Mouse (Mus musculus) embryonic facial prominence, embryonic 11.5 days (tissue): Measurements from ENCODE around the gene Gm28043. TPM values are rescaled to one million over a fixed set of nuclear protein-coding genes. Genes with fewer than 3 reads are reported as not detected.

Experiments
- ATAC-seq: fragments of 200-750 bp; cut with Nextera tagmentation; replicated peaks from 2 replicates; pipeline ENCODE4 v1.8.0; 2017; ENCODE audit warnings: low read depth; ENCODE audit not compliant: insufficient number of reproducible peaks, low FRiP score, low TSS enrichment
- DNase-seq: peaks from one replicate; pipeline ENCODE4 v3.0.0-alpha.2; 2015; ENCODE audit warnings: low spot score
- H3K27ac ChIP-seq: fragments of 300-500 bp; sonication (generic); replicated peaks from 2 replicates; pipeline ENCODE4 v1.5.1; 2014; ENCODE audit warnings: mild to moderate bottlenecking, low read depth, low read length, control low read depth
- H3K27me3 ChIP-seq: fragments of 300-500 bp; sonication (generic); 2 replicates; pipeline ENCODE4 v1.6.1; 2014; ENCODE audit warnings: mild to moderate bottlenecking, low read length, moderate library complexity, mixed read lengths; ENCODE audit not compliant: control insufficient read depth, insufficient read depth
- H3K36me3 ChIP-seq: fragments of 300-500 bp; sonication (generic); replicated peaks from 2 replicates; pipeline ENCODE4 v1.6.1; 2014; ENCODE audit warnings: low read depth, mild to moderate bottlenecking, low read length, moderate library complexity, mixed read lengths; ENCODE audit not compliant: control insufficient read depth, insufficient read depth
- H3K4me1 ChIP-seq: fragments of 300-500 bp; sonication (generic); 2 replicates; pipeline ENCODE4 v1.6.1; 2014; ENCODE audit warnings: low read length, mixed read lengths; ENCODE audit not compliant: control insufficient read depth, insufficient read depth
- H3K4me2 ChIP-seq: fragments of 300-500 bp; sonication (generic); 2 replicates; pipeline ENCODE4 v1.6.1; 2014; ENCODE audit warnings: low read depth, mild to moderate bottlenecking, control low read depth, low read length, moderate library complexity
- H3K4me3 ChIP-seq: fragments of 300-500 bp; sonication (generic); 2 replicates; pipeline ENCODE4 v1.5.1; 2014; ENCODE audit warnings: low read depth, low read length, control low read depth
- H3K9ac ChIP-seq: fragments of 300-500 bp; sonication (generic); replicated peaks from 2 replicates; pipeline ENCODE4 v1.6.1; 2014; ENCODE audit warnings: mild to moderate bottlenecking, control low read depth, low read length
- H3K9me3 ChIP-seq: fragments of 300-500 bp; sonication (generic); replicated peaks from 2 replicates; pipeline ENCODE4 v1.6.1; 2016; ENCODE audit warnings: mild to moderate bottlenecking, low read length, inconsistent platforms, mixed read lengths; ENCODE audit not compliant: control insufficient read depth
- WGBS: fragments of 180-500 bp; shearing (Covaris S2); extraction: QIAGEN DNeasy Blood & Tissue Kit; methylation state at CpG from one replicate; pipeline ENCODE4 v1.1.7; 2014; 5-methylcytosine and 5-hydroxymethylcytosine counted together
- polyA plus RNA-seq: library from polyadenylated mRNA; unstranded; fragments of >200 nt; fragmentation: Nextera tagmentation; extraction: Ambion mirVana; gene quantifications from 2 replicates; pipeline ENCODE4 v1.2.1, GENCODE M21; 2014

Gm28043 gene
- polyA plus RNA-seq, 1 experiment from 2014 or later = 2.1 TPM

DNA sequence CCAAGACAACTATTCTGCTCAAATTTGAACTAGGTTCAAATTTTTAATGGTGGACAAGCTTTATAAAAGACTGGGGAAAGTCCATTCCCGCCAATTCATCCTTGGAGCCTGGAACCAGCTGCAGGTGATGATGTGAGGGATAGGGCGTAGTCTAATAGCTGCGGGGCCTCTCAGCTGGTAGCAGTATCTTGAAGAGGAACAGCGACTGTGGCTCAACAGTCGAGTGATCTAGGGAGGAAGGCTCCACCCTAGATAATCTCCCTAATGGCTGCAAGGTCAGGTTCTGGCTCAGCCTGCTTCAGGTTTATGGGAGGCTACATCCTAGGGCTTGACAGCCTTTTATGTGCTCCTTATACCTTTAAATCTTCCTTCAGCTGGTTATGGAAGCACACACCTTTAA, 14.9 kb downstream of the Gm28043 start:
- ATAC-seq (no peak), DNase-seq (no peak)
- Histone ChIP-seq H3K4me1 (no peaks in the 10 kb centered on the region), H3K9ac (no peak overlapping the region), H3K4me3 (no peak overlapping the region), H3K9me3 (no peaks in the 10 kb centered on the region), H3K4me2 (no peak overlapping the region), H3K27ac (no peak overlapping the region), H3K27me3 (no peaks in the 10 kb centered on the region), H3K36me3 (peaks cover 7% of the 10 kb centered on the region; the same call in 1 of the 2 replicates)
- 92% methylated on average over 5 of the region's 5 CpGs for WGBS

DNA sequence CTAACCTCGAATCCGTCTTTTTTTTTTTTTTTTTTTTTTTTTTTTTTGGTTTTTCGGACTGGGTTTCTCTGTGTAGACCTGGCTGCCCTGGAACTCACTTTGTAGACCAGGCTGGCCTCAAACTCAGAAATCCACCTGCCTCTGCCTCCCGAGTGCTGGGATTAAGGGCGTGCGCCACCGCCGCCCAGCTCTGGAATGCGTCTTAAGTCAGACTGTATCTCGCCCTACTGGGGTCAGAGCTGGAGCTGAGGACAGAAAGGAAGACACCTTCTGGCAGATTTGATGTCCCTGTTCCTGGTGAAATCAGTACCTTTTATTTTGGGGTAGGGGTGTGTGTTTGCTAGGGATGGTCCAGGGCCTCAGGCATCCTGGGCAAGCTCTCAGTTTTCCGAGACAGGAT, 17.6 kb downstream of the Gm28043 start:
- WGBS = 96% methylated on average over 10 of the region's 11 CpGs
- DNase-seq (no peak), ATAC-seq (no peak)
- Histone ChIP-seq H3K27me3 (no peaks in the 10 kb centered on the region), H3K9me3 (no peaks in the 10 kb centered on the region), H3K4me3 (no peak overlapping the region), H3K27ac (no peak overlapping the region), H3K4me1 (no peaks in the 10 kb centered on the region), H3K36me3 (peaks cover 9% of the 10 kb centered on the region; the same call in 1 of the 2 replicates), H3K4me2 (no peak overlapping the region), H3K9ac (no peak overlapping the region)

DNA sequence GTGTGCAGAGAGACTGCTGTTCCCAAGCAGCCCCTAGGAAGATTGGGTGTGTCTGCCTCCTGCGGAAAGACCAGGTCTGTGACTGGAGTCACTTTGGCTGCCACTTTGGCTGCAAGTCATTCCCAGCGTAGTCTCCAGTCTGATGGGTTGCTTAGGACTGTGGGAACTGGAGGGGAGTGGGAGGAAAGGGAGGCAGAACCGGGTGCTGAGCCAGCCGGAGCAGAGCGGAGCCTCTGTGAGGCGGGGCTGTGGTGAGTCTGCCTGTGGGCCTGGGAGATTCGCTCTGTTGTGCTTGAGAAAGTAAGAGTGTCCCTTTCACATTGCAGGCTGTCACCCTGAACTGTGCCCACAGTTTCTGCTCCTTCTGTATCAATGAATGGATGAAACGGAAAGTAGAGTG, 20.8 kb downstream of the Gm28043 start:
- no peak overlapping the region for H3K4me2 ChIP-seq
- no peaks in the 10 kb centered on the region for H3K27me3 ChIP-seq
- peaks cover 11% of the 10 kb centered on the region for H3K36me3 ChIP-seq
- ATAC-seq (no peak), DNase-seq (no peak)
- no peaks in the 10 kb centered on the region for H3K9me3 ChIP-seq
- no peak overlapping the region for H3K27ac ChIP-seq
- H3K9ac ChIP-seq = no peak overlapping the region
- WGBS = 92% methylated on average over 8 of the region's 8 CpGs
- no peaks in the 10 kb centered on the region for H3K4me1 ChIP-seq
- H3K4me3 ChIP-seq = no peak overlapping the region

DNA sequence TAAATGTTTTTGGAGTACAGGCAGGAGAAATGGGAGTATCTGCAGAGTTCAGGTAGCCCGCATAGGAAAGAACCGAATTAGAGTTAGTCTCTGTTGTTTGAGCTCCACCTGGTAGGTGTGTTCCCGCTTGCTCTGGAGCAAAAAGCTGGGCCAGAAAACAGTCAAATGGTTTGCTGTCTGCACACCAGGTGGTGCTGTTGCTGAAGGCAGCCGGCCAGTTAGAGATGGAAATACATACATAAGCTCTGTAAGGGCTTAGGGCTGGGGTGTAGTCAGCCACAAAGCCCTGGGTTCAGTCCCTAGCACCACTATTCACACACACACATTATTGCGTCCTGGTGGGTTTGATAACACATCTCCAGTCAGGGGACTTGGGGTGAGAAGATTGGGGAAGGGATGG, 21.4 kb downstream of the Gm28043 start:
- H3K4me1 ChIP-seq = no peaks in the 10 kb centered on the region
- DNase-seq (peak; percentile 42), ATAC-seq (no peak)
- WGBS = 78% methylated on average over 5 of the region's 5 CpGs
- peaks cover 15% of the 10 kb centered on the region for H3K36me3 ChIP-seq
- H3K27ac ChIP-seq = no peak overlapping the region
- H3K4me2 ChIP-seq = no peak overlapping the region
- no peaks in the 10 kb centered on the region for H3K27me3 ChIP-seq
- no peak overlapping the region for H3K4me3 ChIP-seq
- no peak overlapping the region for H3K9ac ChIP-seq
- H3K9me3 ChIP-seq = no peaks in the 10 kb centered on the region

DNA sequence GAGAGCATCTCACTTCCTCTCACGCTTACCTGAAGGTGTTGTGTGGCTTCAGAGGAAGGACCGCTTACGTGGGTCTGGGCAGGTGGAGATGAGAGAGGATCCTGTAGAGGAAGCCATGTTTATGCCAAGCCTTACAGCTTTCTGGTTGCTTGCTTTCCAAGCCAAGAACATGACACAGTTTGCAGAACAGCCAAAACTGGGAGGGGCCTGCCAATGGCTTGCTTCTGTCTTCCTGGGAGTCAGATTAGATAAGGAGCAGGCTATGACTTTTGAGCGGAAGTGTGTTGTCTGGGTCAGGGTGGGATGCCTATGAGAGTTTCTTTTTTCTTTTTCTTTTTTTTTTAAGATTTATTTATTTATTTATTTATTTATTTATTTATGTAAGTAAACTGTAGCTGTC, 22.7 kb downstream of the Gm28043 start:
- Histone ChIP-seq H3K4me1 (no peaks in the 10 kb centered on the region), H3K9me3 (no peaks in the 10 kb centered on the region), H3K27me3 (no peaks in the 10 kb centered on the region), H3K4me2 (no peak overlapping the region), H3K36me3 (peaks cover 17% of the 10 kb centered on the region), H3K9ac (no peak overlapping the region), H3K4me3 (no peak overlapping the region), H3K27ac (no peak overlapping the region)
- DNase-seq = no peak
- 97% methylated on average over 4 of the region's 4 CpGs for WGBS
- ATAC-seq = no peak

DNA sequence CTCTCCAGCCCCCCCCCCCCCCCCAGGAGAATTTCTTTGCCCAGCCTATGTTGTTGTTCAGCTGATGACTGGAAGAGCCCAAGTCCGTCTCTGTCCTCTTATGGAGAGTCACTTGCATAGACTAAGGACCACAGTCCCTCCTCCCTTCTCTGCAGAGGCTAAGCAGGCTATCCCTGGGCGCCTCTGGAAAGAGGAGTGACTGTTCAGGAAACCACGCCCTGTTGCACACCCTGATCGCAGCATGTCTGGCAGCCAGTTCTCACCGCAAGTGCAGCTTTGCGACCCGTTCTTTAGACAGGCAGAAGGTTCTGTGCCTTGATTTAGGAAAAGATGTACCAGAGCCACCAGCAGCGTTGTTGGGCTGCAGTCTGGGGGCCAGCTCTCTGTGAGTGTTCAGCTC, 23.2 kb downstream of the Gm28043 start:
- Histone ChIP-seq H3K27ac (no peak overlapping the region), H3K36me3 (peaks cover 17% of the 10 kb centered on the region), H3K4me1 (no peaks in the 10 kb centered on the region), H3K4me3 (no peak overlapping the region), H3K27me3 (no peaks in the 10 kb centered on the region), H3K4me2 (no peak overlapping the region), H3K9ac (no peak overlapping the region), H3K9me3 (no peaks in the 10 kb centered on the region)
- no peak for DNase-seq
- WGBS = 86% methylated on average over 8 of the region's 8 CpGs
- ATAC-seq = no peak

DNA sequence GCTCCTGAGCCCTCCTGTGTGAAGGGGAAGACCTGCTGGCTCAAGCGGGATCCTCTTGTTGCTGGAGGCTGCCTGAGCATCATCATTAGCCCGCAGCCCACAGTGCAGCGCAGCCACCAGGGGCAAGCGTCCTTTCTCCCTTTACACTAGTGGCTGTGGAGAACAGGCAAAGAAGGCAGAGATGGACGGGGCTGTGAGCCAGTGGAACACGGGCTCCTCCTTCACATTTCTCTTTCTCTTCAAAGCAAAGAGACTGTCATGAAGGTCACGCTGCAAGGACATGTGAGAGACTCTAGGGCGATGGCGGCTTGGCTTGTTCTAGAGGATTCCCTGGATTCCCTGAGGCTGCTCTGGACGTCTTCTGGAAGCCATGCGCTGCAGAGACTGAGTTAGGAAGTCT, 26.3 kb downstream of the Gm28043 start:
- Histone ChIP-seq H3K36me3 (peaks cover 12% of the 10 kb centered on the region), H3K9me3 (no peaks in the 10 kb centered on the region), H3K27ac (no peak overlapping the region), H3K27me3 (no peaks in the 10 kb centered on the region), H3K4me2 (no peak overlapping the region), H3K9ac (no peak overlapping the region), H3K4me1 (no peaks in the 10 kb centered on the region), H3K4me3 (no peak overlapping the region)
- ATAC-seq (no peak), DNase-seq (no peak)
- WGBS = 98% methylated on average over 11 of the region's 11 CpGs

DNA sequence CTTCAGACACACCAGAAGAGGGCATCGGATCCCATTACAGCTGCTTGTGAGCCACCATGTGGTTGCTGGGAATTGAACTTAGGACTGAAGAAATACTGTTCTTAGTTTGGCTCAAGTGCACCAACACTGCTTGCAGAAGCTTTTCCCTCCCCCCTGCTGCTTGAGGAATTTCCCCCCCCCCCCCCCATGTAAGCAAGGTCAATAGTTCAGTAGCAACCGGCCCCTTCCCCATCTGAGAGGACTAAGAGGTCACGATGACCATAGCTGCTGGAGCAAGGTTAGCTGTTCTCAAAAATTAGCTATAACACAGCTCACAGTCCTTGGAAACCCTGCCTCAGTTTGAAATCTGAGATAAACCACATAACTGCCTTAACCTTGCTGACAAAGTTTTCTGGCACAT, 27.5 kb downstream of the Gm28043 start:
- Histone ChIP-seq H3K27ac (no peak overlapping the region), H3K4me3 (no peak overlapping the region), H3K4me2 (no peak overlapping the region), H3K36me3 (peaks cover 12% of the 10 kb centered on the region), H3K4me1 (no peaks in the 10 kb centered on the region), H3K9me3 (no peaks in the 10 kb centered on the region), H3K27me3 (no peaks in the 10 kb centered on the region), H3K9ac (no peak overlapping the region)
- 66% methylated on average over 3 of the region's 3 CpGs for WGBS
- no peak for ATAC-seq
- no peak for DNase-seq
